Mouse (Mus musculus) neural tube, embryonic 11.5 days (tissue): ENCODE measurements around the gene Ppil3. TPM values are rescaled to one million over a fixed set of nuclear protein-coding genes. Genes with fewer than 3 reads are reported as not detected.

Experiments used
- ATAC-seq: fragments of 200-750 bp; cut with Nextera tagmentation; 2 replicates; pipeline ENCODE4 v1.8.0; 2017; ENCODE audit warnings: moderate number of reproducible peaks, mild to moderate bottlenecking, moderate TSS enrichment, moderate library complexity; ENCODE audit not compliant: insufficient read depth, low FRiP score, low TSS enrichment
- DNase-seq: peaks from one replicate; pipeline ENCODE4 v3.0.0-alpha.2; 2015; ENCODE audit warnings: low spot score
- H3K27ac ChIP-seq: fragments of 300-500 bp; sonication (generic); 2 replicates; pipeline ENCODE4 v1.5.1; 2014; ENCODE audit warnings: low read depth, mild to moderate bottlenecking, low read length
- H3K27me3 ChIP-seq: fragments of 300-500 bp; sonication (generic); 2 replicates; pipeline ENCODE4 v1.6.1; 2014; ENCODE audit warnings: mild to moderate bottlenecking, low read length, mixed read lengths; ENCODE audit not compliant: control insufficient read depth, insufficient read depth
- H3K36me3 ChIP-seq: fragments of 300-500 bp; sonication (generic); 2 replicates; pipeline ENCODE4 v1.6.1; 2014; ENCODE audit warnings: mild to moderate bottlenecking, low read length, moderate library complexity, mixed read lengths; ENCODE audit not compliant: control insufficient read depth, insufficient read depth
- H3K4me1 ChIP-seq: fragments of 300-500 bp; sonication (generic); 2 replicates; pipeline ENCODE4 v1.6.1; 2014; ENCODE audit warnings: low read length, mixed read lengths; ENCODE audit not compliant: control insufficient read depth, insufficient read depth
- H3K4me2 ChIP-seq: fragments of 300-500 bp; sonication (generic); 2 replicates; pipeline ENCODE4 v1.6.1; 2014; ENCODE audit warnings: low read depth, mild to moderate bottlenecking, moderate library complexity
- H3K4me3 ChIP-seq: fragments of 300-500 bp; sonication (generic); 2 replicates; pipeline ENCODE4 v1.5.1; 2014; ENCODE audit warnings: low read depth, low read length
- H3K9ac ChIP-seq: fragments of 300-500 bp; sonication (generic); 2 replicates; pipeline ENCODE4 v1.6.1; 2014; ENCODE audit warnings: mild to moderate bottlenecking, low read length
- H3K9me3 ChIP-seq: fragments of 300-500 bp; sonication (generic); 2 replicates; pipeline ENCODE4 v1.6.1; 2016; ENCODE audit warnings: low read length; ENCODE audit not compliant: control insufficient read depth
- WGBS: fragments of 180-500 bp; shearing (Covaris S2); extraction: QIAGEN DNeasy Blood & Tissue Kit; methylation state at CpG from one replicate; pipeline ENCODE4 v1.1.7; 2014; 5-methylcytosine and 5-hydroxymethylcytosine counted together
- polyA plus RNA-seq: library from polyadenylated mRNA; unstranded; fragments of >200 nt; fragmentation: Nextera tagmentation; extraction: Ambion mirVana; gene quantifications from 2 replicates; pipeline ENCODE4 v1.2.1, GENCODE M21; 2014

Ppil3 gene
- polyA plus RNA-seq: 60.0 and 67.6 TPM in 2 replicates

DNA sequence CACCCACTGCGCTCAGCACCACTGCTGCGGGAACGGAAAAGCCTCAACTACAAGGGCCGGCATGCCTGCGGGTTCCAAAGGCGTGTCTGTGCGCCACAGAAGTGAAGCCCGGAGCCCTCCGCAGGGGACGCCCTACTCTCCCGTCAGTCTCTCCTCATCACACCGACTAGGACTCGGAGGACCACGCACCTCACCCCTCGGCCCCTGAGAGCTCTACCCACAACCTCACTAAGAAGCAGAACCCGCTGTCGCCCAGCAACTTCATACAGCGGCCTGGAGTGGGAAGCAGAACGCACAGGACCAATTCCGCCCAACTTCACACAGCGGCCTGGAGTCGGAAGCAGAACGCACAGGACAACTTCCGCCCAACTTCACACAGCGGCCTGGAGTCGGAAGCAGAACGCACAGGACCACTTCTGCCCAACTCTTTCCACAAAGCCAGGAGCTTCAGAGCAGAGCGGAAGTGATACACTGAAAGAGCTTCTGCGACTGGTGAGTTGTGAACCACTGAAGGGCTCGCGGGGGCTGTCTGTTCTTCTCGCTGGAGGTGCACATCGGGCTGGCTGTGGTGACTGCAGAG is at the start of gene Ppil3, which contains the start of gene Nif3l1:
Gene Ppil3, minus strand, starts transcription at position 344 of the 580 bp plus-strand sequence.
Gene Nif3l1, plus strand, starts transcription at position 9 of the 580 bp plus-strand sequence.
- peak within 1 kb of the TSS; percentile 69 for H3K4me3 ChIP-seq
- H3K36me3 ChIP-seq: 0 out of 2 replicates have a peak, but pooled peaks cover 2% of the 10 kb centered on the region
- H3K9me3 ChIP-seq: no peaks in the 10 kb centered on the region
- WGBS: under 1% methylated on average over 33 of the region's 33 CpGs
- peaks cover 9% of the 10 kb centered on the region; the same call in 1 of the 2 replicates for H3K4me1 ChIP-seq
- peak; percentile 85 for DNase-seq
- peak; percentile 91 for ATAC-seq
- peak within 1 kb of the TSS; percentile 76 for H3K27ac ChIP-seq
- H3K27me3 ChIP-seq: no peaks in the 10 kb centered on the region
- peak within 1 kb of the TSS; percentile 85 for H3K9ac ChIP-seq
- H3K4me2 ChIP-seq: peak within 1 kb of the TSS; percentile 39

DNA sequence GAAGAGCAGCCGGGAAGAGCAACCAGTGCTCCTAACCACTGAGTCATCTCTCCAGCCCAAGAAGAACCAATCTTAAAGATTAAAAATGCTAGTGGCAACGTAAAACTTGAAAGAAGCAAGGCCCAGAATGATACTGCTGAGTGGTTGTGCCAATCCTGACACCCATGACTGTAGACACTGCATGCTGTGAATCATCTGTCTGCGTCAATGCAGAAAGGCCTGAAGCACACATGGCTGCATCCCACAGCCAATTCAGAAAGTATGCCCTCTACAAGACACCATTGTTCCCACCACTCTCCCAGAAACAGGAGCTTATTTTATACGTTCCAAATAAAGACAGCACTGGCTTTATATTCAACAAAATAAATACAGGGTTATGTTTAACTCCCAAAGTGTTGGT is 37.4 kb upstream of the Ppil3 start:
- DNase-seq: no peak
- no peak overlapping the region for H3K27ac ChIP-seq
- peaks cover 9% of the 10 kb centered on the region for H3K36me3 ChIP-seq
- no peak overlapping the region for H3K4me3 ChIP-seq
- H3K9ac ChIP-seq: no peak overlapping the region
- 89% methylated on average over 4 of the region's 4 CpGs for WGBS
- no peaks in the 10 kb centered on the region for H3K4me1 ChIP-seq
- no peaks in the 10 kb centered on the region for H3K9me3 ChIP-seq
- H3K27me3 ChIP-seq: no peaks in the 10 kb centered on the region
- ATAC-seq: no peak
- H3K4me2 ChIP-seq: no peak overlapping the region

DNA sequence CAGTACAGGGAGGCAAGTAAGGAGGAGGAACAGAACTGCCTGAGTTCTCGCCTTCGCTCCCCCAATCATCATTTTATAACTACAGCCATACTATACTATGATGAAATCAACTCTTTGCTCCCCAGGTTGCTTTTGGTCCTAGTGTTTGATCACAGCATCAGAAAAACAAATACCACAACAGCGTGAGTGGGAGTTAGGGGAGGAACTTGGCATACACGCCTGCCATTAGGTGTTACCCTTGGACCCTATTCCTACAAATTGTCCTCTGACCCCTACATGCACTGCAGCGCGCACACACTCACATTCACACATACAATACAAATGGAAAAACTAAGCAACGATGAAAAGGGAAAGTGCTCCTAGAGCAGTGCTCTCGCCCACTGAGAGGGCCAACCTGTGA is 30.4 kb upstream of the Ppil3 start:
- Histone ChIP-seq H3K4me2 (no peak overlapping the region), H3K27me3 (no peaks in the 10 kb centered on the region), H3K9me3 (no peaks in the 10 kb centered on the region), H3K27ac (no peak overlapping the region), H3K9ac (no peak overlapping the region), H3K4me3 (no peak overlapping the region), H3K36me3 (peaks cover 14% of the 10 kb centered on the region), H3K4me1 (no peaks in the 10 kb centered on the region)
- 96% methylated on average over 8 of the region's 8 CpGs for WGBS
- ATAC-seq: no peak
- DNase-seq: no peak

DNA sequence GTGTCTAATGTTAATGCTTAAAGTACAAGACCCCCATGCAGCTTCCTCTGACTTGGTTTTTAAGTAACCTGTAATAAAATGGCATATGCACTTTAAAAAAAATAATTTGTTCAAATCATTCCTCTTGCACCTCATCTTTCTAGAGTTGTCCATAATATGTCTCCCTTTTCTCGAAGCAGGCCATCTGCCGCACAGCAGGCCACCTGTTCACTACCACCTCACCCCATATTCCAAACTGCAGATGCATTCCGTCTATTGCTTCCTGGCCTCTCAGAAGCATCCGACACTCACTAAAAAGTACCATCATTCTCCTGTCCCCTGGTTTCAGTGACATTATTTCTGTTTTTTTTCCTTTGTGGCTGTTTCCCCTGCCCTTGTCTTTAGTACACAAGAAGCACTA is 20.3 kb upstream of the Ppil3 start:
- H3K9ac ChIP-seq: no peak overlapping the region
- DNase-seq (no peak), ATAC-seq (no peak)
- 81% methylated on average over 4 of the region's 4 CpGs for WGBS
- peaks cover 10% of the 10 kb centered on the region; the same call in 1 of the 2 replicates for H3K36me3 ChIP-seq
- no peak overlapping the region for H3K4me3 ChIP-seq
- H3K4me2 ChIP-seq: no peak overlapping the region
- no peaks in the 10 kb centered on the region for H3K27me3 ChIP-seq
- H3K4me1 ChIP-seq: no peaks in the 10 kb centered on the region
- H3K27ac ChIP-seq: no peak overlapping the region
- H3K9me3 ChIP-seq: no peaks in the 10 kb centered on the region

DNA sequence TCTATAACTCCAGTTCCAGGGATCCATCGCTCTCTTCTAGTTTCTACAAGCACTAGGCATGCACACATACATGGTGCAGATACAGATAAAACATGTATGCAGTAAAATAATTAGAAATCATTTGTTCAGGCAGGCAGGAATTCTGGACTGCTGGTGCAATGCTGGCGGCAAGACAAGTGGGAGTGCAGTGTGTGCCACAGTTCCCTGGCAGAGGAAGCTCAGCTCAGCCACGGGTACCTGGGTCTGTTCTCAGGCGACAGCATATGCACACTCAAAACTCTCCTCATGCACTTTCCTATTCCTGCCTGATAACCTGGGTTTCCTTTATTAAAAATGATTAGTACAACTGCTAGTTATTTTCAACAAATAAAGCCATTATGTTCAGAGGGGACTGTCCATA is 19.8 kb upstream of the Ppil3 start:
- no peak for DNase-seq
- Histone ChIP-seq H3K27ac (no peak overlapping the region), H3K27me3 (no peaks in the 10 kb centered on the region), H3K4me3 (no peak overlapping the region), H3K4me1 (no peaks in the 10 kb centered on the region), H3K36me3 (peaks cover 9% of the 10 kb centered on the region; the same call in 1 of the 2 replicates), H3K9me3 (no peaks in the 10 kb centered on the region), H3K9ac (no peak overlapping the region), H3K4me2 (no peak overlapping the region)
- 92% methylated on average over 4 of the region's 4 CpGs for WGBS
- no peak for ATAC-seq

DNA sequence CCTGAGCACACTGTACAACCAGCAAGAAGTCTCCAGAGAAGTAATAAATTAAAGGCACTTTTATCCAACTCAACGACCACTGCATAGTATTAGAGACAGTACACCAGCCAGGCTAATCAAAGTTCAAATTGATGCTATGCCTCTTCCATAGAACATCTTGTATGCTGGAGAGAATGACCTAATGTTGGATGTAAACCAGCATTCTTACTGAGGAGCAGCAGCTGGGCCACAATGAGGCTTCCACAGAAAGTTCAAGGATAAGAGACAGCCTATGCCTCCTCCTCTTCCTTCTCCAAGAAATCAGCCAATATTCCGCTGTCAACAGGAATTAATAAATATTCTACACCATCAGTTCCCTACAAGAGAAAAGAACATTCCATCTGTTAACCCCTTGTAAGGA is 18.6 kb upstream of the Ppil3 start:
- Histone ChIP-seq H3K4me1 (no peaks in the 10 kb centered on the region), H3K4me2 (no peak overlapping the region), H3K36me3 (peaks cover 6% of the 10 kb centered on the region; the same call in 1 of the 2 replicates), H3K27ac (no peak overlapping the region), H3K4me3 (no peak overlapping the region), H3K9me3 (no peaks in the 10 kb centered on the region), H3K27me3 (no peaks in the 10 kb centered on the region), H3K9ac (no peak overlapping the region)
- DNase-seq (no peak), ATAC-seq (no peak)
- 91% methylated on average over 2 of the region's 2 CpGs for WGBS

DNA sequence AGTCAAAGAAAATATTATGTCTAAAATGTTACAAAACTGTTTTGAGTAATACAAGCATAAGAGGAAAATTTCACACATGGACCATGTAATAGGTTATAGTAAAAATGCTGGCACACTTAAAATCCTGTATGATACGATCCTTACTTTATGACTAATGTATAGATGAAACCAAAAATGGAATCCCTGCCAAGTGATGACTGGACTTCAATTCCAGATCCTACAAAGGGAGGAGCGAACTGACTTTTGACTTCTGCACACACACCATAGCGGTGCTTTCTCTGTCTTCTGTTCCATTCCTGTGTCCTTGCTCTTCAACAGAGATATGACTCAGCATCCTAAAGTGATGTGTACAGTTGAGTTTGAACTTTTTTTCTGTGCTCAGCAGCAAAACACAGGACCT is 15.3 kb upstream of the Ppil3 start:
- Histone ChIP-seq H3K27me3 (no peaks in the 10 kb centered on the region), H3K4me3 (no peak overlapping the region), H3K36me3 (peaks cover 8% of the 10 kb centered on the region; the same call in 1 of the 2 replicates), H3K9me3 (no peaks in the 10 kb centered on the region), H3K27ac (no peak overlapping the region), H3K4me1 (no peaks in the 10 kb centered on the region), H3K4me2 (no peak overlapping the region), H3K9ac (no peak overlapping the region)
- DNase-seq: no peak
- no peak for ATAC-seq
- 95% methylated on average over 3 of the region's 3 CpGs for WGBS

DNA sequence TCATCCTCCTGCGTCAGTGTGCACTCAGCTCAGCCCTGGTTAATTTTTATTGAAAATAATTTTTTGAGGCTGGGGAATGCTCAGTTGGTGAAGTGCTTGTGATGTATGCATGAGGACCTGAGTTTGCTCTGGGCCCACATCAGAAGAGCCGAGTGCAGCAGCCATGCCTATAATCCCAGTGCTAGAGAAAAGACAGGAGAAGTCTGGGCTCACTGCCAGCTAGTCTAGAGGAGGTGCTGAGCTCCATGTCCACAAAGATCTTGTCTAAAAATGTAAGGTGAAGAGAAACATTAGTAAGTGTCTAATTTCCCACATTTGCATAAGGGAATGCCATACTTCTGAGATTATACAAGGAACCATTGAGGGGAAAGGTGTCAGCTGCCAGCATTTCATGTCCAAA is 13.6 kb upstream of the Ppil3 start:
- no peak overlapping the region for H3K4me2 ChIP-seq
- H3K36me3 ChIP-seq: peaks cover 10% of the 10 kb centered on the region; the same call in 1 of the 2 replicates
- WGBS: 92% methylated on average over 2 of the region's 2 CpGs
- DNase-seq: no peak
- H3K4me3 ChIP-seq: no peak overlapping the region
- no peak overlapping the region for H3K27ac ChIP-seq
- no peaks in the 10 kb centered on the region for H3K27me3 ChIP-seq
- H3K4me1 ChIP-seq: no peaks in the 10 kb centered on the region
- no peak for ATAC-seq
- no peaks in the 10 kb centered on the region for H3K9me3 ChIP-seq
- no peak overlapping the region for H3K9ac ChIP-seq

DNA sequence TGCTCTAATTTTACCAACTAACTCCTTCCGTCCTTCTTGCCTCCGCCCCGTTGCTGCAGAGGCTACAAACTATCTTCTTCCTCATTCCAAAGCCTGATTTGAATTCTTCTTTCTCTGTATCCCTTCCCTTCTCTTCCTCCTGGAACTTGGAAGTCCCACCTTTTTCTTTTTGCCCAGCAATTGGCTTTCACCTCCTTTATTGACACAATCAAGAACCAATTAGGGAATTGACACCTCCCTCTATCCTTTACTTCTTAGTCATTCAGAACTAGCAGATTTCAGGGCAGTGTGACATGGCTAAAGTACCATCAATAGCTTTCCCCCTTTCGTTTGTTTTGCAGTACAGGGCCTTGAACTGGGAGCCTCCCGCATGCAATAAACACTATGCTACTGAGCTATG is 12.9 kb upstream of the Ppil3 start:
- H3K36me3 ChIP-seq: peaks cover 13% of the 10 kb centered on the region
- ATAC-seq: no peak
- no peaks in the 10 kb centered on the region for H3K9me3 ChIP-seq
- no peak overlapping the region for H3K4me2 ChIP-seq
- no peak overlapping the region for H3K9ac ChIP-seq
- H3K4me1 ChIP-seq: no peaks in the 10 kb centered on the region
- H3K4me3 ChIP-seq: no peak overlapping the region
- no peak overlapping the region for H3K27ac ChIP-seq
- DNase-seq: no peak
- 85% methylated on average over 5 of the region's 5 CpGs for WGBS
- H3K27me3 ChIP-seq: no peaks in the 10 kb centered on the region
